Mouse (Mus musculus) CD8-positive naive resting alpha-beta T cell, adult 2 months (primary cell): ENCODE results near the gene Mepe.

Experiments
- DNase-seq, 2 experiments: peaks; one replicate each; pipeline ENCODE4 v3.0.0; 2022; ENCODE audit warnings: low read depth in 2 of 2, low spot score in 2 of 2

The Mepe gene

GRCm38 (mm10) chr5:104351874-104352273, 26.7 kb downstream of the Mepe start:
- no peak for DNase-seq

DNA sequence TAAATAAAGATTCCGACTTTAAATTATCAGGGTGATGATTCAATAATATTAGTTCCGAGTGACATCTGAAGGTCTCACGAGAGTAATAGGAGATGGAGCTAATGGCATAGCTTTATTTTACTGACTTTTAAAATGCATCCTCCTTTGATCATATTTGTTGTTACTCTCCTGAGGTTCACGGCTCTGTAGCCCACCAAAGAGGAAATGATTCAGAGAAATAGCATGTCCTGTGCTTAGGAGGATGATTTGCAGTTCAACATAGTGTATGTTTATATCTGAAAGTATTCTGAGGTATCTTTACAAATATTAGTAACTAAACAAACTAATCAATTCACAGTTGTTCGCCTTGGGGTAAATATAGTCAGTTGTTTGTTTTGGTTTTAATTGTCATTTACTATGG, 32.4 kb downstream of the Mepe start:
- DNase-seq, result no peak

- DNase-seq, result no peak
These were observed 33.5 kb downstream of the Mepe start for GRCm38 (mm10) chr5:104358592-104358991.

GRCm38 (mm10) chr5:104359257-104359656, 34.1 kb downstream of the Mepe start:
- DNase-seq, result no peak

DNA sequence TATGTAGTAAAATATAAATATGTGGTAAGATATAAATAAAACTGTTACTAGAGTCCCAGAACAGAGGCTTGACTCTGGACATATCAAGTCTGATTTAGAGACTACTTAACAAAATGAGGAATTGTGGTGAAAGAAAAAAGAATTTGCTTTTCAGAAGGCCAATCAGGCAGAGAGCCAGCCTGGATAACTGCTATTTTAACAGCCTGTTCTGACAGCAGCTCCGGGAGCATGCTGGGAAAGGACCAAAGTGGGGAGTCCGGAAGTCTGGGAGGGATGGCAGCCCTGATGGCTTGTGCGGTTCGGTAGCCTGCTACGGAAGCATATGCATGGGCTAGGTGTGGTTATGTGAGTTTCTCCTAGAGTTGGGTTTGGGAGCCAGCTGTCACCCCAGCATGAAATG, 45.5 kb downstream of the Mepe start:
- no peak for DNase-seq

GRCm38 (mm10) chr5:104371284-104371683, 46.2 kb downstream of the Mepe start:
- DNase-seq, result no peak

DNA sequence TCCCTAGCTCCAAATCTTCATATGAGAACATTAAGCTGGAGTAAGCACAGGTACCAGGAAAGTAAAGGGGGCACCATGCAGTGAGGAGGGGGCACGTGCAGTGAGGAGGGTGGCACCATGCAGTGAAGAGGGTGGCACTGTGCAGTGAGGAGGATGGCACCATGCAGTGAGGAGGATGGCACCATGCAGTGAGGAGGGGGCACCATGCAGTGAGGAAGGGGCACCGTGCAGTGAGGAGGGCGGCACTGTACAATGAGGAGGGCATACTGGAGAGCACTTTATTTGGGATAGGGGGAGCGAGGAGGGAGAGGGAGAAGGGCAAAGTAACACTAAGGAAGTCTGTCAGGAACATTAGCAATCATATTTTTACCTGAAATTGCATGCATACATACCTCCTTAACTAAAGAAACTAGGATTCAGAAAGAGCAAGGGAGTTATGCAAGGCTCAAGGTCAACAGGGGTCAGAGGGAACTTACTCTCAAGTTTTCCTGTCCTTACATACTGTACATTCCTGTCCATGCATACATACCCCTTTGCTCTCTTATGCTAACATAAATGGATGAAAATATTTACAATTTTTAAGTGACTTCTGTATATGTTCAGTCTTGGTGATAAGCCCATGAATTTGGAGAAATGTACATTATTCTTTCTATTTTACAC, 48.6 kb downstream of the Mepe start:
- no peak for DNase-seq

GRCm38 (mm10) chr5:104374308-104374660, 49.2 kb downstream of the Mepe start:
- DNase-seq, result no peak

- no peak for DNase-seq
These were observed 50.0 kb downstream of the Mepe start for GRCm38 (mm10) chr5:104375132-104375531.

DNA sequence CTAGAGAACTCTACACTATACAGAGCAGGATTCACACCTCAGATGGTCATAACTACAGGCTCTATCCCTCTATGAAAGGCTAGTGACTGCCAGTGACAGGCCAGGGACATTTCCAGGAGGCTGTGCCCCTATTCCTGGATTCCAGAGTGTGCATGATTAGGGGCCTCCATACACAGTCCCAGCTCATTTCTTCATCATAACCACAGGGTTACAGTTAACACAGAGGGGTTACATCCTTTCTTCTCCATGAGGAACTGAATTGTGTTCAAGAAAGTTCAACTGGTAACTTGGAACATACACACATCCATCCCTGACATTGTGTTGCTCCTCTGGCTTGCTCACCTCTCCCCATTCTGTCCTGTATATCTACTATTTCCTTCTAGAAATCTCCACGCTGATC, 51.8 kb downstream of the Mepe start:
- DNase-seq, result no peak

DNA sequence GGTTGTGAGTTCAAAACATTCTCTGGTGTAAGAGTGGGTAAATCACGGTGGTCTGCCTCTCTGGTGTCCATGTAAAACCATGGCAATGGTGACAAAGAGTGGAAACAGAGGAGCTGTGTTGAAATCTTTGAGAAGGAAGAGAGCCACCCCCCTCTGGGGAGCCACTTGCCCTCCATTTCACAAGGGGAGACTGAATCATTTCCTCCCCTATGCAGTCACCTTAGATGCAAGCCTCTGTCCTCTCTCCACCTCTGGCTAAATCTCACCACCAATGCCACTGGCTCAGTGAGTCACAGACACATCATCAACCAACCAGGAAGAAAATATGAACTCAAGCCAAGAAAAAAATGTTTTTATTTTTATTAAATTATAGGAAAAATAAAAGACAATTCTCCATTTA, 55.4 kb downstream of the Mepe start:
- DNase-seq, result no peak

DNA sequence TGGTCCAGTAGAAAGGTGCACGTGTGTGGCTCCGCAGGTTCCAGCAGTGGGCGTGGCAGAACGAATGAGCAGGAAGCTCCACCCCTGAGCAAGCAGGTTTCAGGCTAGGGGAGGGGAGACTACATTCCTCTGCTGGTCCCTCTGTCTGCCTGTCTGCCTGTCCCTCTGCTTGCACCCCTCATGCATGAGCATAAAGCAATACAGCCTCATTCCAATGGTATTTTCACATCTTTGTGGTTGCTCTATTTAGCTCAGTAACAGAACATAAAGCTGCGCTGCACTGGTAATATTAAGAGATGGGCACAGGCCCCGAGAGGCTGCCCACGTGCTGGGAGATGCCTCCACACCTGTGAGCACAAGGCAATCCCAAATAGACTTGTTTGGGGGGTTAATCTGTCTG, 56.5 kb downstream of the Mepe start:
- no peak for DNase-seq

DNA sequence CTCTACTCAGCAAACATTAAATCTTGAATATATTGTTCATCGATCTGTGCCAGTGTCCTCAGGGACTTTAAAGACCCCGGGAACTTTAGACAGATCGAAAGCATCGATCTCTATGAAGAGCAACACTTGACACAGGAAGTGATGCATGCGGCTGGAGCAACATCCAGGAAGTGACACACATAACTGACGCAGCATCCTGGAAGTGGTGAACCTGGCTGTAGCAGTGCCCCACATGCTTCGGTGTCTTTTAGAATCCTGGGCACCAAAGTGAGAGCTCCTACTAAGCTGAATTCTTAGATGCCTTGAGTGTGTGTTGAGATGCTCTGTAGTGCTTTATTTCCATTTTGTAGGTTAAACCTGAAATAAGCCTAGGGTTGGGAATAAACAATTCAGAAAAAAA, 59.4 kb downstream of the Mepe start:
- DNase-seq, result no peak

DNA sequence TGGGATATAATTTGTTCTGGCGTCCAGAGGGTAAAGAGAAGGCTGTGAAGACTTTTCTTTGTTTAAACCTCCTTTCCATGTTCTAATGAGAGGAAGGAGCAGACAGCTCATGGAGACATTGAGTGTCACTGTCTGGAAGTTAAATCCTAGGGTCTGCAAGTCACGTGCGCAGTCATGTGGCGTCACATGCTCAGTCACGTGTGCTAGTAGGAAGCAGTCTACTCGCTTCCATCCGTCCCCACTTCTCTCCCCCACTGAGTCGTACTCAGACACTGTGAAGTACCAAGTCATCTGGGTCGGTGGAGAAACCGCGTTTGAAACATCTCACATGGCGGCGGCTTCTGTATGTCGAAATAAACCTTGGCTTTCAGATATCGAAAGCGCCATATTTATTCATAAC, 60.4 kb downstream of the Mepe start:
- DNase-seq, result no peak

- no peak for DNase-seq
These were observed 61.8 kb downstream of the Mepe start for GRCm38 (mm10) chr5:104386908-104387307.
